Mouse (Mus musculus) c-Kit-positive CD71-negative TER-119-negative erythroid progenitor cells, embryonic 14.5 days (primary cell): Measurements from ENCODE around the gene Get4.

Source experiments
- DNase-seq: peaks from one replicate; pipeline ENCODE4 v3.0.0-alpha.2; 2013; ENCODE audit warnings: low read depth

Gene Get4

DNA sequence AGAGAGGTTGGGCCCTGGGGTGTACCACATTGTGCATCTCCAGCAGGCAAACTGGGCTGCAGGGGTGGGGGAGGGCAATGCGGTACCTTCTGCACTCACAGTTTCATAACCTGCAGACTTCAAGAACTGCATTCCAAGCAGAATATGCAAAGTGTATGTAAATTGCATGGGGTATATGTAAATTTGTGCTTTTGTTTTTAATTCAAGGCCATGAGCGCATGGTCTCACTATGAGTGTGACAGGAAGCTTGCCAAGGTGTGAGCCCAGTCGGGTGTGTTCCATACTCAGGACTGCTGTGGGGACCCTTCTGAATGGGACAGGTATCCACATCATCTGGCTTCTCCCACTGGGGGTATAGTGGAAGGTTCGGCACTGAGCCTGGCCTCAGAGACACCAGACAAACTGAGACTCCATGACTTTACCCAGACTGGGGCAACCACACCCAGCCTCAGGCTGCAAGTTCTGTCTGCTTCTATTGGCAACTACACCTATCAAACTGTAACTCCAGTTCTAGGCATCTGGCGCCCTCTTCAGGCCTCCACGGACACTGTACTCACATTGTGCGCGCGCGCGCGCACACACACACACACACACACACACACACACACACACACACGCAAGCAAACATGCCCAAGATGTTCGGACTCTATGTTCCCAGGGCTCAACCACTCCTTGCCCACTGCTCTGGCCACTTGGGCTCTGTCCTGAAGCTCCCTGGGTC is 31.5 kb downstream of the Get4 start:
- DNase-seq, result no peak

DNA sequence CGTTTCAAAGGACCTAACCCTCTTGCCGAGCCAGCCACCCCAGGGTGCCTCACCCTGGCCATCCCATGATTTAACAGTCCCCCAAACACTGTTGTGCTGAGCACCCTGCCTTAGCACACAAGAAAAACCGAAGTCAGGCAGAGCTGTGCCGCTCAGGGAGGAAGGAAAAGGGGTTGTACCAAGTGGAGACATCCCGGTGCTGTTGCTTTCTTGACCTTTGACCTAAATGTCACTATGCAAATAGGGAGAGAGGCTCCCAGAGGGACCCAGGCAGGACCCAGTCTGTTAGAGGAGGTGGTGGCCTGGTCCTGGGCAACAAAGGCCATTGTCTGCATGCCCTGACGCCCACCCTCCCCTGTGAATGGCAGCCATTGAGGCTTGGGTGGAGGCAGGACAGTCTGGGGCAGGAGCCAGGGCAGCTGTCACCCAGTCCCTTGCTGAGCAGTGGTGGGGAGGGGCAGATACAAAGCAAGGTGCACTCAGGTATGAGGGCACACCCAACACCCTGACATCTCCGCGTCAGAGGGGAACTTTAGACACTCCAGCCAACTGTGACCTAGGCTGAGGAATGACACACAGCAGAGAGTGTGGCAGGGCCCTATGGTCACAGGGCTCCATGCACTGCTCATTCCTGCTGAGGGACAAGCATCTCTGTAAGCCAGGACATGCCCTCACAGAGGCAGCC is 33.4 kb downstream of the Get4 start:
- DNase-seq, result no peak

DNA sequence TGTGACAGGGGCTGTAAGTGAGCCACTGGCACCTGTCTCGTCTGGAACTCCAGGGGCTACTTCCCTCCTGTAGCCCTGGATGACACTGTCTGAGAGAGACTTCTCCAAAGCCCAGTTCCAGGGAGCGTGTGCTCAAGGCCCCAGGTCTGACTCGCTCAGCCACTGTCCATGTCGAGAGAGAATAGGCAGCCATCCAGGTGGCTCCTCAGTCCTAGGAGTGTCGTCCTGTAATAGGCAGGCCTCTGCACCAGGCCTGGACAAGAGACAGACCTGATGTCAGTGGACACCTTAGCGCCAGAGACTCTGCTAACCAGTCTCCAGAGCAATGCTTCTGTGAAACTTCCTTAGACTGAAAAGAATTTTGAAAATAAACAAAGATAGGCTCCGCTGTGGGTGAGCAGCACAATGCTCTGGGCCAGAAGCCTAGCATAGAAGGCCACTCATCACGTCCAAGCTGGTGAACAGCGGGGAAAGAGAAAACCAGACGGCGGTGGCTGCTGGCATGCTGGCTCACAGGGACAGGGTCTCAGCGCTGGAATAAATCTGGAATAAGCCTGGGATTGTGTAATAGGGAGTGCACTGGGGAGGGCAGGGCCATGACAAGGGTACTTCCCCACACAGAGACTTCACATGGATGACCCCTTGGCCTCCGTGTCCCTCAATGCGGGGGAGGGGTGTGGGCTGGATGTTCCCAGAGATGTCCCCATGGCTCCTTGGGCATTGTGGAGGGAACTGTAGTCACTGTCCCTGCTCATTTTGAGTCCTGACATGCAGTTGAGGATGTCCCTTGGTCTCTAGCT is 34.2 kb downstream of the Get4 start:
- no peak for DNase-seq

DNA sequence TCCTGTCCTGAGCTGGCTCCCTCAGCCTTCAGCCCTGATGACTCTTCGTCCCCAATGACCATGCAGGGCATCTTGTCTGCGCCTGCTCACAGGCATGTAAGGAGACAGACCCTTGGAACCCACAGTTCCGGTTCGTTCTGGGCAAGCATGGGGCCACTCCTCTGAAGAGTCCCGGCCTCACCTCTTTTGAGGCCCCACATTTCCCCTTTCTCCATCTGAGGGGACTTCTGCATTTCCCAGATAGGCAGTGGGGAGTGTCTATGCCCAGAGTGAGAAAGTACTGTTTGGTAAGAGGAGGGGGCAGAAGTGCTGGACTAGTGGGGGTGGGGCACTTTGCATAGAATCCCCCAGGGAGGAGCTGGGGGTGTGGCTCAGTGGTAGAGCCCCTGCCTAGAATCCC is 35.0 kb downstream of the Get4 start:
- DNase-seq, result peak; percentile 71

DNA sequence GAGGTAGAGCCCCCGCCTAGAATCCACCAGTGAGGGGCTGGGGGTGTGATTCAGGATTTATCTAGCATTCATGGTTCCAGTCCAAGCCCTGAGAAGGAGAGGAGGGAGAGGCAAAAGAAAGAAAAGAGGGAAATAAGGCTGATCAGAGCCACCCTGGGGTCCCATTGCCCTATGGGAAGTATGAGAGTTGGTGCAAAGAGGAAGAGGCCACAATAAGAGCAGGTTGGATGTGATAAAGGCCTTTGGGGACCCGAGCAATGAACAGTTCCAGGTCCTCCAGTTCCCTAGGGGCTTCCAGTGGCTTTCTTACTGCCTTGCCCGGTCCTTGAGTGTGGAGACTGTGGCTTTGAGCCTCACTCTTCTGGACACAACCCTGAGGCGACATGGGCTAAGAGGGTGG is 35.7 kb downstream of the Get4 start:
- DNase-seq, result no peak

DNA sequence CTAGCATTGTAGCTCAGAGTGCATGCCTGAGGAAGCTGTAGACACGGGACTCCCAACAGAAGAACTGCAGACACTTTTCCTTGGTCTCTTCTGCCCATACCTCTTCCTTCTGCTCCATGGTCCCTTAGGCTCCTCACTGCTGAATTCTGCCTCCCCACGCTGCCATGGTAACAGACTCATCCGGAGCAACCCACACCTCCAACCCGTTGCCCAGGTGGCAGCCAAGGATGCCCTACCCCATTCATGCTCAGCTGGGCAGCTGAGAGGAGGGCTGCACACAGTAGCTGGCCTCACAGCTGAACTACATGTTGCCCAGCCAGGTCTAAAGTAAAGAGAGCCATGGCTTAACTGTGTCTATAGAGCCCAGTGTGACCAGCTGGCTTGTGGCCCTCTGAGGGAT is 36.5 kb downstream of the Get4 start:
- no peak for DNase-seq

DNA sequence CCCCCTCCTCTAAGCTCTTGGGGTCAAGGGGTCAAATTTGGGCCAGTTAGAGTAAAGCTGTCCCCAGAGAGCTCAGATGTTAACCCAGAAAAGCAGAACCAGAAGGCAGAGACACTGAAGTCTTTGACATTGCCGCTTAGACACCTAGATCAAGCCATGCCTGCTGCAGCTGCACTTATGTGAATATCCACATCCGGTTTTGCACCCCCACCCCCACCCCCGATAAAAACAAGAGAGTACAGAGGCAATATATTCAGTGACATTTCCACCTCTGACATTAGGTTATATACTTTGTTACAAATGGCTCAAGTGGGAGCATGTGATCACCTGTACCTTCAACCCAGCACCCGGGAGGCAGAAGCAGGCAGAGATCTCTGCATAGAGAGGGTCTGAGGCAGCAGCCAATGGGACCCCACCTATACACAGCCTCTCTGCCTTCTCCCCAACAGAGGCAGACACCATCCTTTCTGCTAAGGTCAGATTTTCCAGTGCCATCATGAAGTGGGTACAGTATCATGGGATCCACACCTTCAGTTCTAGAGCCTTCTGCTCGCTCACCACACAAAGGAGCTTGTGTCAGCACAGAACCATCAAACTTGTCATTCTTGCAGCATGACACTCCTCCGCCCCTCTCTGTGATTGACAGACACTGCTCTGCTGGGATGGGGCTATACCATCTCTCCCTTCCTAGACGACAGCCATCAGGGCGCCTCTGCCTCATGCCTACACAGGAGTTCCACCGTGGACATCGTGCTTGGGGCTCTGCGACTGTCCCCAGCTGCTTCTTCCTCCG is 38.5 kb downstream of the Get4 start:
- no peak for DNase-seq

DNA sequence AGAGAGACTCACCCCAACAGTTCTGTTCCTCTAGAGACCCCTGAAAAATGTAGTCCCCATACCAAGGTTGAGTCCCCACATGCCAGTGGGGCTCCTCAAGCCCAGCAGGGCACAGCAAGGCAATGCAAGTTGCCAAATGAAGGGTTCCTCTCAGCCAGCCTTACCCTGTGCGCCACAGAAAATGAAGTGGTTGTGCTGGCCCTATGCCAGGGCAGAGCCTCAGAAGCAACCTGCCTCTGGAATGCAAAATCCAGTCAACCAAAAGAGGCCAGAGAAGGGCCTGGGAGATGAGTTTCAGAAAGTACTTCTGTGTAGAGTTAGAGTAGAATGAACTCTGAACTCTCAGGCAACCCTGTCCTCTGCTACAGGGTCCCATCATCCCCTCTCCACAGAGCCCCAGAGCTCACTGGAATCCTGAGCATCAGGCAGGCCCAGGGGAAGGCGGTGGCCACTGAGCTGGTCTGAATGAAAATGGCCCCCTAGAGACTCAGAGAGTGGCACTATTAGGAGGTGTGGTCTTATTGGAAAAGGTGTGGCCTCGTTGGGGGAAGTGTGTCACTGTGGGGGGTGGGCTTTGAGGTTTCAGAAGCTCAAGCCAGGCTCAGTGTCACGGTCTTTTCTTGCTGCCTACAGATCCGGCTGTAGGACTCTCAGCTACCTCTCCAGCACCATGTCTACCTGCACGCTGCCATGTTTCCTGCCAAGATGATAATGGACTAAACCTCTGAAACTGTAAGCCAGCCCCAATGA is 39.9 kb downstream of the Get4 start:
- no peak for DNase-seq

DNA sequence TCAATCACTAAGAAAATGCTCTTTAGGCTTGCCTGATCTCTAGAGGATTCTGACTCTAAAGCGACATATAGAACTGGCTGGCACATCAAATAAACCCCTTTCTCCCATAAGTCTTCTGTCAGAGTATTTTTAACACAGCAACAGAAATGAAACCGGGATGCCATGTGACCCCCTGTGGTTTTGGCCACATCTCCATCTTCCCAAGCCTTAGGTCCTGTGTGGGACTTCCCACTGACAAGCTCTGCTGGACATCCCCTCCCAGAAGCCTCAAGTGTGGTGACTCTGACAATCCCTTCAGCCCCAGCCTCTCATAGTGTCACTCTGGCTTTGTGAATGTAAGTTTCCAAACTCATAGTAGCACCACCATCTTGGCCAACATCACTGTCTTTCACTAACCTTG is 42.0 kb downstream of the Get4 start:
- DNase-seq, result no peak

DNA sequence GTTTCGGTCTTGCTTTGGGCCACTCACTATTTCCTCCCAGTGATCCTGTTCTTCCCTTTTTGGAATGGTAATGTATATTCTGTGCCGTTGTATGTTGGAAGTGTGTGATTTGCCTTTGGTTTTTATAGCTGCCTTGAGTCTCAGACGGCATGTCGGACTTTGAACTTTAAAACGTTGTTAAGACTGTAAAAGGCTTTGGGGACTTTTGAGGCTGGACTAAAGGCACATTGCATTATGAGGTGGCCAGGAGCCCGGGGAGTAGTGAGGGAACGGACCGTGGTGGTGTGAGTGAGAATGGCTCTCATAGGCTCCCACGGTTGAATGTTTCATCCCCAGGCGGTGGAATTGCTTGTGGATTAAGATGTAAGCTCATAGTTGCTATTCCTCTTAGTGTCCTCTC is 45.0 kb downstream of the Get4 start:
- DNase-seq, result no peak

DNA sequence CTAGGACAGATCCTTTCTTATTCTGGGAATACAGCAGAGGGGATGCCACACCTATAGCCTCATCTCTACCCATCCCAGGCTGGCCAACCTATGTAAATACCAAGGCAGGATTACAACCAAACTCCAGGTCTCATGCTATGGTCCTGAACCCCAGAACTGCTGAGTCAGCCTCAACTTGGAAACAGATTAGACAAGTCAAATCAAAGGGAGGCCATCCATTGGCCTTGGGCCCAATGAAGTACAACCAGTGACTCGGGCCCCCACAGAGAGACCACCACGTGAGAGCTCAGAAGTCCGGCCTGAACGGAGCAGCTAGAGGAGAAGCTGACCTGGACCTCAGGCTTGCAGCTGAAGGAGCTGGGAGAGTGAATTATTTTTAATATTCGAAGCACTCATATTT is 45.6 kb downstream of the Get4 start:
- no peak for DNase-seq

DNA sequence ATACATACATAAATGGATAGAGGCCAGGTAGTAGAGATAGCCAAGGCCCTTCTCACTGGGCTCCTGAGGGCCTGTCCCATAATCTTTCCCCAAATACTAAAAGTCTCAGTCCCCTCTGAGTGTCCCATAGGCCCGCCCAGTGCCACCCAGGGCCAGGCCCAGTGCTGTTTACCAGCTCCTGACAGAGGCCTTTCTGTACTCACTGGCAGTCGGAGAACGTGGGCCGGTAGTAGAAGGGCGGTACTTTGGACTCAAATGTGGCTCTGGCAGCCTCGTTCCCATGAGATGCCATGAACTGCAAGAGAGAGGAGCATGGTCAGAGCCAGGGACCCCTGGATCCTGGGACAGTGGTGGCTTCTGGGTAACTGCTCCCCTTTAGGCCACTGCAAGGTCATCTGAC is 50.0 kb downstream of the Get4 start:
- no peak for DNase-seq

DNA sequence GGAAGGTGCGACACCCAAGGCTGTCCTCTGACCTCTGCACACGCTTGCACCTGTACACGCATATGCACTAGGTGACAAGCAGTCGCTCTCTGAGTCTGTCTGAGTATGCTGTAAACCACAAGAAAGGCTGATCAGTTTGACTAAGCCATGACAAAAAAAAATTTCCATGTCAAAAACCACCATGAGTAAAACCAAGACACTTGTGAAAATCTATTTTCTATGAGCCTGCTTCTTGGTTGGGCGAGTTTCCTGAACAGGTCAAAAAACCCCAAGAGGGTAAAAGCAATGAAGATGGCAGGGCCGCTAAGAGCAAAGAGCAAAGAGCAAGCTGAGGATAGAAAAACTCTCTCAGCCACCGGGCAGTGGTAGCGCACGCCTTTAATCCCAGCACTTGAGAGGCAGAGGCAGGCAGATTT is 51.5 kb downstream of the Get4 start:
- DNase-seq, result no peak

DNA sequence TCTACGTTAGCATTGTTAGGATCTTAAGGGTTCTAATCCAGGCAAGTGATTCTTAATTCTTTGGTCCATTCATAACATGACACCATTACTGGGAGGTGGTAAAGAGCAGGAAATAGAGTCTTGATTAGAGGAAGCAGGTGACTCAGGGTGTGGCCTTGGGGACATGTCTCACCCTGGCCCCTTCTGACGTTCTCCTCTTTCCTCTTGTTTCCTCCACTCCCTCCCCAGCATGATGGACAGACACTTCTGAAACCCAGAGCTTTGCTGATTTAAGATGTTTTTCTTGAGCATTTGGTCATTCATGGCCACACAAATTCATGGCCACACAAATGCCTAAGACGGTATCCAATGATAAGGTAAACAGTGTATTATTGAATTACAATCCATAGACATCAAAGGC is 57.8 kb downstream of the Get4 start:
- no peak for DNase-seq

DNA sequence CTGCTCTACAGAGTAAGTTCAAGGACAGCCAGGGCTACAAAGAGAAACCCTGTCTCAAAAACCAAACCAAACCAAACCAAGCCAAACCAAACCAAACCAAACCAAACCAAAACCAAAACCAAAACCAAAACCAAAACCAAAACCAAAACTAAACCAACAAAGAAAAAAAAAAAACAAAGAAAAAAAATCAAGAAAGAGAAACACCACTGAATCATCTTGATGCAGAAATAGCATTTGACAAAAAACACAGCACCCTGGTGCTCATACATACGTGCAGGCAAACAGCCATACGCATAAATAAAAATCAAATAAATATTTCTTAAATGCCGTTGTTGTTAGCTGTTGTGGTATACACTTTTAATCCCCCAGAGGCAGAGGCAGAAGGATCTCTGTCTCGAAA is 58.4 kb downstream of the Get4 start:
- no peak for DNase-seq

DNA sequence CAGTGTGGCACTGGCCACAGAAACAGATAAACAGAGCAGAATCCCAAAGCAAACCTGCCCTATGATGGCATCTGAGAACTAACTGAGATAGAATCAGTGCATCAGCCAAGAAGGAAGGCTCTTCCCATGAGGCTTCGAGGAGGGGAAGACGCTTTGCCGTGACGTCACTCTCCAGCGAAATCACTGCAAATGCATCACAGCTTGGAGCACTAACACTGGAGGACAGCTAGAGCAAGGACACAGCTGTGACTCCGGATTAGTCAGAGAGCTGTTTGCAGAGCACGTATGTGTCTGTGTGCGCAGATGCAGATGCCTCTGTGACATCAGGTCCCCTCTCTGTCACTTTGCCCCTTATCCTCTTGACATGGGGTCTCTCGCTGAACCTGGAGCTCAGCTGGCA is 59.7 kb downstream of the Get4 start:
- no peak for DNase-seq

DNA sequence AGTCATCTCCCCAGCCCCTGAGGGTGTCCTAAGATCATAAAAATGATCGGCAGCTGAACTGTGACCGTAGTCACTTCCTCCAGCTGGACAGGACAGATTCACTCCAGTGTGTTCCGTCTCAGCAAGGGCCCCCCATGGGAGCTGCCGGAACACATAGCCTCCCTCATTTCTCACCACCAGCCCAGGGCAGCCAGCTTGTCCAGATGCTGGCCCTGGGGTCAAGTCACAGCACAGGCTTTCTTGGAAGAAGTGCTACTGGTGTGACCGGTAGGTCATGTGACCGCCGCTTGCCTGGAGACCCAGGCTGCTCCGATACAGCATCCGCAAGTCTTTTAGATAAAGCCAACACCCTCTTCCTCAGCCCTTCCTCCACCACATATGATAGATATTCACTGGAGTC is 61.4 kb downstream of the Get4 start:
- DNase-seq, result no peak

DNA sequence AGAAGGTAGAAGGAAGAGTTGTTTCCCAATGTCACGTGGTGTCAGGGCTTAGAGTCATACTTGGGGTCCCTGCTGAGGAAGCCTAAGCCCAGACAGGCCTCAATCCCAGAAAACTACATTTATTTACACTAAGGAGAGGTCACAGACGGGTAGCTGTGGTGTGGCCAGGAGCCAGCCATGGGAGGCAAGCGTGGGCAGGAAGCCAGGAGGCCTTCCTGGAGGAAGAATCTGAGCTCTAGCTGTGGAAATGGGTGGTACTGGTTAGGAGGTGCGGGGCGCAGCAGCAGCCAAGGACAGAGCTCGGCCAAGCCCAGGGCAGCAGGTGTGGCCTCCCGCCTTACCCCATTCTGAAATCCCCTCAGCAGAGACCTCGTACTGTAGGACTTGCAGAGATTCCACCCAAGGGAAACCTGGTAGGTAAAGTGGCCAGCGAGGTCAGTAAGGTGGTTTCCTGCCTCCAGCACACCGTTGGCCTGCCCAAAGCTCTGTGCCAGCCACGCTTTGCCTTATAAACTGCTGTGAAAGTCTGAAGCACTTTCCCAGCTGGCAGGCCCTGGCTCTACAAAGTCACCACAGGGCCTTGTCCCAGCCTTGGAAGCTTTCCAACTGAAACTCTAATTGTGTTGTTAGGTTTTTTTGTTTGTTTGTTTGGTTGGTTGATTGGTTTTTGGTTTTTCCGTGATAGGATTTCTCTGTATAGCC is 63.0 kb downstream of the Get4 start:
- no peak for DNase-seq

DNA sequence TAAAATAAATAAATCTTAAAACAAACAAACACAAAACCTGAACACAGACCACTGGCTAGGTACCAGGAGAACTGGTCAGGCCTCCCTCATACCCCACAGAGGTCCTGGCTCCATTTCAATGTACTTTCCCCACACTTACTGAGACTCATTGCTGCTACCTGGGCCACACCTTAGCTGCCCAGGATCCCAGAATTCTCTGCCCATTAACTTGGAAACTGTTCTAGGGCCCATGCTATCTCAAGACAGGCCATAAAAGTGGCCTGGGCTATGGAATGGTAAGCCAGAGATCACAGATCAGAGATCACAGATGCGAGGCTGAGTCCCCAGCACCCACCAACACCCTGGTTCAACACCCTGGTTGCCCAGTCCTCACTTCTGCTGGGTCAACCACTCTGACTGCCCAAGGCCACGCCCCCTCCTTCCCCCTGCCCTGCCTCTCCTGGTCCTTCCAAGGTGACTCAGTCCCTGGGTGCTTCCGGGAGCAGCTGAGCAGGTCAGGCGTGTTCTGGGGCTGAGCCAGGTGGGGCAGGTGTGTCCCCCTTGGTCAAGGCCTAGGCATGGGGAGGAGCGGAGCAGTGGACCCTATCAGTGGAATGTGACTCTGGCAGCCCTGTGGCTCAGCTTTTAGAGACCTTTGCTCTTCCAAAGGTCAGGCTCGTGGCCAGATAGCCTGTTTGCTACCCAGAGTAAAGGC is 65.0 kb downstream of the Get4 start:
- DNase-seq, result no peak

DNA sequence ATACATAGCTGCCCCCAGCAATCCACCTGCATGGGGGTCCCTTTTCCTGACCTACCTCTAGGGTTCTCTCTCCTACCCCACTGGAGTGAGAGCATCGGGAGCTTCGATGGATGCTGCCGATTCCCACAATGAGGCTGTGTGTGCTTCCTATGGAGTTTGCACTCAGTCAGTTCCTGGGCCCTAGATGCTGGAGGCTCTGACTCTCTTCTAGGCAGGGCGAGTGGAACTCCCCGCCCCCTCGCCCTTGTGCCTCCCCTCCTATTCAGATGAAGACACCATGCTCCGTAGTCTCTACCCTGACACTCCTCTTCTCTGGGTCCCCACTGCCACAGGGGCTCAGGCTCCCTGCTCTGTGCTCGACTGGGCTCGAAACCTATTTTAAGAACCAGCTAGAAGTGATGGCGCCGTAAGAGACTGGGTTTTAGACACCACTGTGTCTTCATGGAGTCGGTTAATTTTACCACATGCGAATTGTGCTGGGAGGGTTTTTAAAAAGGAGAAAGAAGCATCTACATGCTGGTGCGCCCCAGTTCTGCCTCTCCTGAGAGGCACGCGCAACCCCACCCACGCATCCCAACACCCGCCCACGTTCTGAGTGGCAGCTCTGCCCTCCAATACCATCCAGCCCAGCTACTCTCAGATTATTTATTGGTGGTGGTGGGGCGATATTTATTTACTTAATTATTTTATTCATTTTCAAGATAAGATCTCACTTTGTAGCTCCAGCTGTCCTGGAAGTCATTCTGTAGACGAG is 65.8 kb downstream of the Get4 start:
- DNase-seq, result no peak
